13 mouse cellular contexts compared by ENCODE assay signal in genomic region chr6:101272256-101272655, GRCm38 (mm10).
A peak's percentile ranks its signal among the peaks of the same experiment; 100 is the strongest.
DNase-seq lines count a peak whose midpoint lies in the region; ATAC-seq lines count a peak whose summit lies in the region.
"Had no signal": no experiment of that assay in that cellular context is flagged by ENCODE, and none has a peak within 500 bp of the region (broad histone marks: within the 10 kb centered on the region; RNA-seq: fewer than 3 reads in every experiment).

No protein-coding gene starts in this region.

- H3K4me3 ChIP-seq in heart, embryonic 10.5 days, result no peak overlapping the region
- H3K4me3 ChIP-seq in kidney, embryonic 15.5 days (replicated peaks), result no peak overlapping the region
- peak overlapping the region; percentile 37 for H3K4me3 ChIP-seq in liver, embryonic 13.5 days (replicated peaks)
- H3K4me3 ChIP-seq in midbrain, embryonic 13.5 days (replicated peaks), result no peak overlapping the region
- H3K4me3 ChIP-seq: megakaryocyte, embryonic 14.5 days had no signal

- H3K9me3 ChIP-seq in heart, embryonic 10.5 days, result no peaks in the 10 kb centered on the region
- H3K9me3 ChIP-seq in kidney, embryonic 15.5 days (replicated peaks), result no peaks in the 10 kb centered on the region
- H3K9me3 ChIP-seq in liver, embryonic 13.5 days (replicated peaks), result no peaks in the 10 kb centered on the region
- no peaks in the 10 kb centered on the region for H3K9me3 ChIP-seq in midbrain, embryonic 13.5 days
- H3K9me3 ChIP-seq: megakaryocyte, embryonic 14.5 days had no signal

- 24% methylated on average over 4 of the region's 4 CpGs for WGBS in heart, embryonic 10.5 days
- 23% methylated on average over 4 of the region's 4 CpGs for WGBS in kidney, embryonic 15.5 days
- 36% methylated on average over 4 of the region's 4 CpGs for WGBS in liver, embryonic 13.5 days (ENCODE audit: insufficient replicate concordance)
- WGBS in midbrain, embryonic 13.5 days, result 9% methylated on average over 4 of the region's 4 CpGs

- no peak overlapping the region for H3K9ac ChIP-seq in kidney, embryonic 15.5 days
- peak overlapping the region; percentile 56 for H3K9ac ChIP-seq in liver, embryonic 13.5 days
- no peak overlapping the region for H3K9ac ChIP-seq in midbrain, embryonic 13.5 days (replicated peaks)

- peak overlapping the region; percentile 84 for H3K27ac ChIP-seq in heart, embryonic 10.5 days
- 0 out of 2 replicates have a peak overlapping the region, but pooled peaks have one; percentile 57 for H3K27ac ChIP-seq in kidney, embryonic 15.5 days
- peak overlapping the region; percentile 83 for H3K27ac ChIP-seq in liver, embryonic 13.5 days
- no peak overlapping the region for H3K27ac ChIP-seq in midbrain, embryonic 13.5 days

- peaks cover 69% of the 10 kb centered on the region for H3K4me1 ChIP-seq in heart, embryonic 10.5 days
- peaks cover 51% of the 10 kb centered on the region for H3K4me1 ChIP-seq in kidney, embryonic 15.5 days
- peaks cover 54% of the 10 kb centered on the region for H3K4me1 ChIP-seq in liver, embryonic 13.5 days (replicated peaks)
- peaks cover 28% of the 10 kb centered on the region for H3K4me1 ChIP-seq in midbrain, embryonic 13.5 days (replicated peaks)
- H3K4me1 ChIP-seq: megakaryocyte, embryonic 14.5 days had no signal

- H3K36me3 ChIP-seq in heart, embryonic 10.5 days, result no peaks in the 10 kb centered on the region
- H3K36me3 ChIP-seq in kidney, embryonic 15.5 days, result no peaks in the 10 kb centered on the region
- no peaks in the 10 kb centered on the region for H3K36me3 ChIP-seq in liver, embryonic 13.5 days
- no peaks in the 10 kb centered on the region for H3K36me3 ChIP-seq in midbrain, embryonic 13.5 days

- no peak for ATAC-seq in kidney, embryonic 15.5 days (replicated peaks; ENCODE audit: low FRiP score)
- no peak for ATAC-seq in liver, embryonic 13.5 days (ENCODE audit: low read depth)
- ATAC-seq in midbrain, embryonic 13.5 days, result no peak
- ATAC-seq: hindbrain, embryonic 16.5 days had no signal

- H3K4me2 ChIP-seq in kidney, embryonic 15.5 days, result peak overlapping the region; percentile 41
- H3K4me2 ChIP-seq in liver, embryonic 13.5 days, result peak overlapping the region; percentile 65
- H3K4me2 ChIP-seq in midbrain, embryonic 13.5 days (replicated peaks), result no peak overlapping the region

- H3K27me3 ChIP-seq in heart, embryonic 10.5 days (ENCODE audit: insufficient read depth, poor library complexity, severe bottlenecking), result no peaks in the 10 kb centered on the region
- 0 out of 2 replicates have a peak, but pooled peaks cover 7% of the 10 kb centered on the region for H3K27me3 ChIP-seq in kidney, embryonic 15.5 days
- H3K27me3 ChIP-seq in liver, embryonic 13.5 days, result no peaks in the 10 kb centered on the region
- H3K27me3 ChIP-seq in midbrain, embryonic 13.5 days, result peaks cover 41% of the 10 kb centered on the region
- H3K27me3 ChIP-seq: CH12.LX; megakaryocyte, embryonic 14.5 days had no signal

- DNase-seq in heart, embryonic 10.5 days (ENCODE audit: low spot score), result no peak
- no peak for DNase-seq in heart, postnatal 25 days (ENCODE audit: low spot score)
- no peak for DNase-seq in kidney, adult 9 months
- peak; percentile 80 for DNase-seq in ZHBTc4 (ENCODE audit: low read depth, low spot score)
- DNase-seq in liver, embryonic 13.5 days, result no peak
- no peak for DNase-seq in adrenal gland, adult 2 months
- DNase-seq: adrenal gland, postnatal 10 days; cerebellum, postnatal 10 days had no signal

- intact Hi-C loops in heart, postnatal 25 days (cut with DNase I), result no loop called here
